Mouse (Mus musculus) lung, adult 2 months (tissue): ENCODE data around the gene Blvra.
"Not testable (repeated sequence)": the region's sequence is repeated elsewhere in the genome, so short reads cannot be mapped to it uniquely, and the experiment has no call there.

Experiments
- CTCF ChIP-seq: fragments of 200-500 bp; IDR thresholded peaks from 2 replicates; pipeline ENCODE4 v1.5.1; 2011; ENCODE audit warnings: mild to moderate bottlenecking, low read length, control low read depth; ENCODE audit not compliant: insufficient read depth
- POLR2A ChIP-seq: fragments of 200-500 bp; IDR thresholded peaks from 2 replicates; pipeline ENCODE4 v1.6.1; 2011; ENCODE audit warnings: low read depth, mild to moderate bottlenecking, control low read depth, low read length, borderline replicate concordance; ENCODE audit errors: extremely low read depth

- TF ChIP-seq POLR2A, CTCF: not testable (repeated sequence)
Observed at GRCm38 (mm10) chr2:127090151-127090550, 19.7 kb downstream of the Blvra start.
